In the genomic region with DNA sequence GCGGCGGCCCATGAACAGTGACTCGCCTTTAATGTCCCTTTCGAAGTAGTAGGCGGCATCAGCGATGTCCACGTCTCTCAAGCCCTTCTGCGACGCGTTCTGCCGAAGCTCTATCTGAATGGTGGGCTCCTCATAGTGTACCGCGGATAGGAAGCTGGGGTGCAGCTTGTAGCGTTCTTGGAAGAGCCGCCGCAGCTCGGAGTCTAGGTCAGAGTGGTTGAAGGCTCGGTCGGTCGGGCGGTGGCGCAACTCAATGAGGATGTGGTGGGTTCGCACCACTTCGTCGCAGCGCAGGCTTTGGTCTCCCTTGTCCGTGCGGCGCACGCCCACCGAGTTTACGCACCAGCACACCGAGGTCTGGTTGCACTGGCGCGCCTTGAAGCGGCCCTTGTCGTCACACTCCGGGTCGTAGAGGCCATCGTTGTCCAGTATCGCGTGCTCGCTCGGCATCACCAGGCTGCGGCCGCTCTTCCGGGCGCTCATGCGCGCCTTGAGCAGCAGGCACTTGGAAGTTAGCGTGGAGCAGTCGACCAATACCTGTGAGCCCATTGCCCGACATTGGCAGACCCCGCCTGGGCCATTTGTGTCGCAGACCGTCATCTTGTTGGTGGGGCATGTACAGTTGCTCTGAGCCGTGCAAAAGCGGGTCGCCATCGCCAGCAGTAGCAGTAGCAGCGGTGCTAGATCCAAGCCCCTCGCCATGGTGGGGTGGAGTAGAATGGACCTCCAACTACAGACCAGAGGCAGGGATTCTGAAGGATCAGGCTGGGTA, we compare ENCODE assay signal across 8 mouse cellular contexts. TPM values are rescaled to one million over a fixed set of nuclear protein-coding genes. Genes with fewer than 3 reads are reported as not detected.
DNase-seq lines count a peak whose midpoint lies in the region; ATAC-seq and TF ChIP-seq lines count a peak whose summit lies in the region.

No protein-coding gene starts in this region.

- peak overlapping the region; percentile 91 for H3K4me2 ChIP-seq in heart, embryonic 15.5 days
- H3K4me2 ChIP-seq in hindbrain, embryonic 15.5 days: peak overlapping the region; percentile 78
- H3K4me2 ChIP-seq in liver, embryonic 16.5 days (ENCODE audit: low read depth, low read length): peak overlapping the region; percentile 41
- H3K4me2 ChIP-seq in neural tube, embryonic 11.5 days (ENCODE audit: low read depth): peak overlapping the region; percentile 66

- H3K4me3 ChIP-seq in heart, embryonic 15.5 days: peak overlapping the region; percentile 52
- peak overlapping the region; percentile 47 for H3K4me3 ChIP-seq in hindbrain, embryonic 15.5 days
- peak overlapping the region; percentile 40 for H3K4me3 ChIP-seq in liver, embryonic 16.5 days (ENCODE audit: low read depth, low read length)
- peak overlapping the region; percentile 40 for H3K4me3 ChIP-seq in neural tube, embryonic 11.5 days (ENCODE audit: low read depth, low read length)

- peaks cover 19% of the 10 kb centered on the region for H3K4me1 ChIP-seq in heart, embryonic 15.5 days (replicated peaks)
- H3K4me1 ChIP-seq in hindbrain, embryonic 15.5 days (replicated peaks): peaks cover 20% of the 10 kb centered on the region; the same call in 1 of the 2 replicates
- no peaks in the 10 kb centered on the region for H3K4me1 ChIP-seq in liver, embryonic 16.5 days (ENCODE audit: control insufficient read depth, low read depth, low read length)
- peaks cover 4% of the 10 kb centered on the region; the same call in 1 of the 2 replicates for H3K4me1 ChIP-seq in neural tube, embryonic 11.5 days (ENCODE audit: control insufficient read depth, insufficient read depth, low read length)

- peaks cover 54% of the 10 kb centered on the region for H3K27me3 ChIP-seq in heart, embryonic 15.5 days
- H3K27me3 ChIP-seq in hindbrain, embryonic 15.5 days: peaks cover 55% of the 10 kb centered on the region
- peaks cover 40% of the 10 kb centered on the region for H3K27me3 ChIP-seq in liver, embryonic 16.5 days (ENCODE audit: control insufficient read depth, insufficient read depth, low read depth, low read length)
- peaks cover 47% of the 10 kb centered on the region for H3K27me3 ChIP-seq in neural tube, embryonic 11.5 days (ENCODE audit: control insufficient read depth, insufficient read depth, low read length)

- TF ChIP-seq CTCF in brain, embryonic 14.5 days (IDR thresholded peaks at IDR 0.05; ENCODE audit: borderline replicate concordance, extremely low read depth, insufficient read depth, insufficient read length): no peak

- ATAC-seq in heart, embryonic 15.5 days (replicated peaks; ENCODE audit: insufficient number of reproducible peaks, insufficient read depth, low FRiP score, low read depth): 0 out of 2 replicates have a peak, but pooled peaks have one; percentile 14
- ATAC-seq in hindbrain, embryonic 15.5 days (ENCODE audit: low FRiP score, low read depth): peak; percentile 86
- ATAC-seq in liver, embryonic 16.5 days (ENCODE audit: low read depth): no peak
- peak; percentile 48 for ATAC-seq in neural tube, embryonic 11.5 days (ENCODE audit: insufficient read depth, low FRiP score, low TSS enrichment)

- no peaks in the 10 kb centered on the region for H3K9me3 ChIP-seq in heart, embryonic 15.5 days (replicated peaks)
- no peaks in the 10 kb centered on the region; the same call in 1 of the 2 replicates for H3K9me3 ChIP-seq in hindbrain, embryonic 15.5 days
- no peaks in the 10 kb centered on the region for H3K9me3 ChIP-seq in liver, embryonic 16.5 days (replicated peaks; ENCODE audit: control insufficient read depth, low read length)
- no peaks in the 10 kb centered on the region for H3K9me3 ChIP-seq in neural tube, embryonic 11.5 days (ENCODE audit: control insufficient read depth, low read length)

- no peaks in the 10 kb centered on the region for H3K36me3 ChIP-seq in heart, embryonic 15.5 days
- no peaks in the 10 kb centered on the region for H3K36me3 ChIP-seq in hindbrain, embryonic 15.5 days
- H3K36me3 ChIP-seq in liver, embryonic 16.5 days (ENCODE audit: control insufficient read depth, insufficient read depth): no peaks in the 10 kb centered on the region
- H3K36me3 ChIP-seq in neural tube, embryonic 11.5 days (ENCODE audit: control insufficient read depth, insufficient read depth, low read length): no peaks in the 10 kb centered on the region

- H3K27ac ChIP-seq in heart, embryonic 15.5 days: no peak overlapping the region
- no peak overlapping the region for H3K27ac ChIP-seq in hindbrain, embryonic 15.5 days (replicated peaks)
- no peak overlapping the region for H3K27ac ChIP-seq in liver, embryonic 16.5 days (ENCODE audit: low read length)
- H3K27ac ChIP-seq in neural tube, embryonic 11.5 days (ENCODE audit: low read depth, low read length): no peak overlapping the region

- WGBS in heart, embryonic 15.5 days: under 1% methylated on average over 62 of the region's 62 CpGs
- under 1% methylated on average over 62 of the region's 62 CpGs for WGBS in hindbrain, embryonic 15.5 days
- WGBS in liver, embryonic 16.5 days (ENCODE audit: insufficient replicate concordance): 2% methylated on average over 62 of the region's 62 CpGs
- whole genome bisulfite sequencing in neural tube, embryonic 11.5 days: under 1% methylated on average over 62 of the region's 62 CpGs

- TF ChIP-seq POLR2A in brain, embryonic 14.5 days (IDR thresholded peaks at IDR 0.05; ENCODE audit: borderline replicate concordance, extremely low read depth, insufficient read depth, insufficient read length, poor library complexity, severe bottlenecking): no peak

- intact Hi-C loops in heart, postnatal 25 days (cut with DNase I): no loop called here

- no peak overlapping the region for H3K9ac ChIP-seq in heart, embryonic 15.5 days
- H3K9ac ChIP-seq in hindbrain, embryonic 15.5 days: peak overlapping the region; percentile 38
- H3K9ac ChIP-seq in liver, embryonic 16.5 days (ENCODE audit: low read depth, low read length): no peak overlapping the region
- no peak overlapping the region; the same call in 1 of the 2 replicates for H3K9ac ChIP-seq in neural tube, embryonic 11.5 days (ENCODE audit: low read length)

- DNase-seq in heart, postnatal 25 days (ENCODE audit: low spot score): no peak
- DNase-seq in brain, embryonic 14.5 days (ENCODE audit: low read depth): peak; percentile 62
- DNase-seq in neural tube, embryonic 11.5 days (ENCODE audit: low spot score): peak; percentile 60
- no peak for DNase-seq in layer of hippocampus, postnatal 25 days (ENCODE audit: extremely low spot score in 1 of 2, low spot score in 1 of 2)
- DNase-seq in testis, postnatal 10 days (ENCODE audit: low spot score): no peak

RNA-seq across cellular contexts. Expression of a gene that starts 0.4 kb away (rescaled TPM):
- polyA plus RNA-seq in heart, embryonic 15.5 days (2015; fragmentation: Nextera tagmentation; extraction: Ambion mirVana): 0.62 and 3.4 TPM in 2 replicates
- total RNA-seq in heart, postnatal 25 days (2021): not detected
- polyA plus RNA-seq in brain, embryonic 14.5 days (2012; rRNA removed): 5.2 and 7.1 TPM in 2 replicates
- 1.6 and 2.1 TPM in 2 replicates for polyA plus RNA-seq in hindbrain, embryonic 15.5 days (2015; fragmentation: Nextera tagmentation; extraction: Ambion mirVana)
- polyA plus RNA-seq in liver, embryonic 16.5 days (2015; fragmentation: Nextera tagmentation; extraction: Ambion mirVana): 0.26 and 0.68 TPM in 2 replicates
- 5.3 and 6.1 TPM in 2 replicates for polyA plus RNA-seq in neural tube, embryonic 11.5 days (2014; fragmentation: Nextera tagmentation; extraction: Ambion mirVana)
- total RNA-seq in layer of hippocampus, postnatal 25 days (2021): 1 to 10 TPM; 1.1 to 1.2 TPM

RNA-seq across cellular contexts. Expression of a gene that starts 43.5 kb away (rescaled TPM):
- not detected in 2 replicates for polyA plus RNA-seq in heart, embryonic 15.5 days (2015; fragmentation: Nextera tagmentation; extraction: Ambion mirVana)
- total RNA-seq in heart, postnatal 25 days (2021): not detected
- not detected in 2 replicates for polyA plus RNA-seq in brain, embryonic 14.5 days (2012; rRNA removed)
- not detected in 2 replicates for polyA plus RNA-seq in hindbrain, embryonic 15.5 days (2015; fragmentation: Nextera tagmentation; extraction: Ambion mirVana)
- not detected in 2 replicates for polyA plus RNA-seq in liver, embryonic 16.5 days (2015; fragmentation: Nextera tagmentation; extraction: Ambion mirVana)
- not detected in 2 replicates for polyA plus RNA-seq in neural tube, embryonic 11.5 days (2014; fragmentation: Nextera tagmentation; extraction: Ambion mirVana)
- total RNA-seq in layer of hippocampus, postnatal 25 days (2021): not detected

Comparison
In these comparisons a context has a peak if more than half of its experiments do, and no peak if none do; other contexts are left out.
1. H3K4me2 ChIP-seq: peak in every context shown above with its lines; median percentile 91 in heart, embryonic 15.5 days; 78 in hindbrain, embryonic 15.5 days; 66 in neural tube, embryonic 11.5 days; 41 in liver, embryonic 16.5 days.
2. DNase-seq: peak in brain, embryonic 14.5 days (single experiment) and neural tube, embryonic 11.5 days (single experiment); none in heart, postnatal 25 days (single experiment), layer of hippocampus, postnatal 25 days (0 of 2) and testis, postnatal 10 days (single experiment).
3. Peak in every context shown above with its lines, with median percentiles within 50 percentile points of each other: H3K4me3 ChIP-seq.